Mouse (Mus musculus): Measurements from ENCODE around the gene Gpam. TPM values are rescaled to one million over a fixed set of nuclear protein-coding genes. Genes with fewer than 3 reads are reported as not detected.

Gpam gene
- polyA plus RNA-seq, 1 experiment from 2014 or later: 12.8 TPM

DNA sequence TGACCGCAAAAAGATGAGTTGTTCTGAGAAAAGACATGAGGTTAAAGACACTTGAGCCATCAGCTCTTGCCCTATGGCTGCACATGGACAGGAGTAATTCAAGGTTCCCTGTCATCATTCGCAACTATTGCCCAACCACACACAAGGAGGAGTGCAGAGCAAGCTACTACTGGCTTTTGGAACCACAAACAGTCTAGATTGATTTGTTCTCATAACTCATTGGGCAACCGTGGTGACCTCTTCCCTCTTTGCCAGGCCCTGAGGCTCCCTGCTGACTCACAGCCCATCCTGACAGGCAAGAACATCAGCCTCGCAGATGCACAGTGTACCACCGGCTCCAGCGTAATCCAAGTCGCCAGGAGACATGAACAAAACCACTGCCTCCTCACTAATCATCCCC lies 12.3 kb upstream of the Gpam start:
- H3K4me2 ChIP-seq: no peak overlapping the region
- H3K9me3 ChIP-seq (replicated peaks): no peaks in the 10 kb centered on the region
- ATAC-seq (ENCODE audit: insufficient number of reproducible peaks, low FRiP score): no peak
- H3K27ac ChIP-seq (ENCODE audit: poor library complexity, severe bottlenecking): no peak overlapping the region
- no peak overlapping the region for H3K4me3 ChIP-seq
- no peak overlapping the region for H3K9ac ChIP-seq
- peaks cover 6% of the 10 kb centered on the region for H3K4me1 ChIP-seq (replicated peaks)
- no peaks in the 10 kb centered on the region for H3K36me3 ChIP-seq
- 76% methylated on average over 7 of the region's 7 CpGs for WGBS
- H3K27me3 ChIP-seq (replicated peaks): 0 out of 2 replicates have a peak, but pooled peaks cover 3% of the 10 kb centered on the region

DNA sequence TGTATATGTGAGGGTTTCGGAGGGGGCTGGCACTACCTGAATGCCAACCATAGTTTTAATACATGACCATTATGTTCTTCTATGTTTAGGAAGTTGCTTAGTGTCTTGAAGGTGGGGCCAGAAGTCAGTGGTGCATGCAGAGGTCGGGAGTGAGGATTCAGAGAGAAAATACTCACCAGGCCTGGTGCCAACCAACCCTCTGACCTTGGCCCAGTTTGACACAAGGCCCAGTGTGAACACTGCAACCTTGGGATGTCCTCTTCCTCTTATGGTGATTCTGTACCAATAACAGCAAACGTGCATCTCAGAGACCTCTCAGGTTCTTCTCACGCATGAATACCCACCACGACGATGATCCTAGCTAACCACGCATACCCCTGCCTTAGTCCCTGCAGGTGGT lies 11.5 kb upstream of the Gpam start:
- no peak for ATAC-seq (ENCODE audit: insufficient number of reproducible peaks, low FRiP score)
- 0 out of 2 replicates have a peak, but pooled peaks cover 3% of the 10 kb centered on the region for H3K27me3 ChIP-seq (replicated peaks)
- H3K36me3 ChIP-seq: no peaks in the 10 kb centered on the region
- H3K27ac ChIP-seq (ENCODE audit: poor library complexity, severe bottlenecking): no peak overlapping the region
- WGBS: 77% methylated on average over 7 of the region's 7 CpGs
- no peak overlapping the region for H3K4me2 ChIP-seq
- H3K9ac ChIP-seq: no peak overlapping the region
- peaks cover 6% of the 10 kb centered on the region for H3K4me1 ChIP-seq (replicated peaks)
- H3K4me3 ChIP-seq: no peak overlapping the region
- H3K9me3 ChIP-seq (replicated peaks): no peaks in the 10 kb centered on the region

DNA sequence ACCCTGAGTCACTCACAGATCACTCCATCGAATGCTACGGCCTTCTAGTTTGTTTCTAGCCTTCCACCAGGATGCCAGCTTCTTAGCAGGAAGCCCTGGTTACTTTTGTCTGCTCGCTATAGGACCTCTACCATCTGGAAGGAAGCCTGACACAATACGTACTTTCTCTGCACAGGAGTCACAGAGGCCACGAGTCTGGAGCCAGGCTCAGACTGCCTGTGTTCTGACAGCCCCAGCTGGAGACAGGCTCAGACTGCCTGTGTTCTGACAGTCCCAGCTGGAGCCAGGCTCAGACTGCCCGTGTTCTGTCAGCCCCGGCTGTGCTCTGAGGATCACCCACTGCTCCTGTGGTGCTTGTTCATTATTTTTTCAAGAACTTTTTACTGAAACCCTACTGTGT lies 10.8 kb upstream of the Gpam start:
- ATAC-seq (ENCODE audit: insufficient number of reproducible peaks, low FRiP score): no peak
- WGBS: 41% methylated on average over 7 of the region's 7 CpGs
- Histone ChIP-seq H3K27ac (ENCODE audit: poor library complexity, severe bottlenecking) (no peak overlapping the region), H3K27me3 (replicated peaks) (0 out of 2 replicates have a peak, but pooled peaks cover 3% of the 10 kb centered on the region), H3K4me1 (replicated peaks) (peaks cover 6% of the 10 kb centered on the region), H3K4me3 (no peak overlapping the region), H3K36me3 (no peaks in the 10 kb centered on the region), H3K9ac (no peak overlapping the region), H3K4me2 (no peak overlapping the region), H3K9me3 (replicated peaks) (no peaks in the 10 kb centered on the region)

- no peak overlapping the region for H3K9ac ChIP-seq
- WGBS: 43% methylated on average over 4 of the region's 4 CpGs
Observed at GRCm38 (mm10) chr19:55136693-55137427, 9.8 kb upstream of the Gpam start.

DNA sequence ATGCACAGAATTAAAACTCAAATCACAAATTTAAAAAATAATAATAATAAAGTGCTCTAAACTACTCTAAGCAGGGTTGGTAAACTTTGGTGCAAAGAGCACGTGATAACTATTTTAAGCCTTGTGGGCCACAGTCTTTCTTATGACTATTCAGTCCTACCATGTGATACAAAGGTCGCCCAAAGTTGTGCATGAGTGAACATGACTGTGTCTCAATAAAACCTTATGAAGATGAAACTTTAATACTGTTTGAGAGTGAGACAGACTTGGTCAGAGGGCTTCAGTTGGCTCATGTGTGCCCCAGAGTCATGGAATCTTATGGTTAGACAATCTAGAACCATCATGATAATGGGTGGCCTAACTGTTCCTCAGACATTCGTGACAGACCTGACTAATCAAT lies 8.9 kb upstream of the Gpam start:
- no peak overlapping the region for H3K4me2 ChIP-seq
- no peak overlapping the region for H3K27ac ChIP-seq (ENCODE audit: poor library complexity, severe bottlenecking)
- WGBS: 83% methylated on average over 3 of the region's 3 CpGs
- H3K4me1 ChIP-seq (replicated peaks): peaks cover 6% of the 10 kb centered on the region
- H3K9ac ChIP-seq: no peak overlapping the region
- ATAC-seq (ENCODE audit: insufficient number of reproducible peaks, low FRiP score): no peak
- H3K36me3 ChIP-seq: no peaks in the 10 kb centered on the region
- H3K27me3 ChIP-seq (replicated peaks): 0 out of 2 replicates have a peak, but pooled peaks cover 3% of the 10 kb centered on the region
- H3K9me3 ChIP-seq (replicated peaks): no peaks in the 10 kb centered on the region
- no peak overlapping the region for H3K4me3 ChIP-seq

More at GRCm38 (mm10) chr19:55136693-55137427, 9.8 kb upstream of the Gpam start:
- Histone ChIP-seq H3K4me3 (no peak overlapping the region), H3K9me3 (replicated peaks) (no peaks in the 10 kb centered on the region), H3K27ac (ENCODE audit: poor library complexity, severe bottlenecking) (no peak overlapping the region), H3K36me3 (no peaks in the 10 kb centered on the region), H3K4me1 (replicated peaks) (peaks cover 6% of the 10 kb centered on the region), H3K4me2 (no peak overlapping the region), H3K27me3 (replicated peaks) (0 out of 2 replicates have a peak, but pooled peaks cover 3% of the 10 kb centered on the region)
- no peak for ATAC-seq (ENCODE audit: insufficient number of reproducible peaks, low FRiP score)

GRCm38 (mm10) chr19:55134521-55134920 lies 7.5 kb upstream of the Gpam start:
- H3K27ac ChIP-seq (ENCODE audit: poor library complexity, severe bottlenecking): no peak overlapping the region
- no peaks in the 10 kb centered on the region for H3K36me3 ChIP-seq
- H3K27me3 ChIP-seq (replicated peaks): 0 out of 2 replicates have a peak, but pooled peaks cover 3% of the 10 kb centered on the region
- no peak overlapping the region for H3K4me2 ChIP-seq
- WGBS: 85% methylated on average over 9 of the region's 9 CpGs
- H3K9me3 ChIP-seq (replicated peaks): no peaks in the 10 kb centered on the region
- H3K4me3 ChIP-seq: no peak overlapping the region
- no peak overlapping the region for H3K9ac ChIP-seq
- ATAC-seq (ENCODE audit: insufficient number of reproducible peaks, low FRiP score): no peak
- H3K4me1 ChIP-seq (replicated peaks): peaks cover 6% of the 10 kb centered on the region

DNA sequence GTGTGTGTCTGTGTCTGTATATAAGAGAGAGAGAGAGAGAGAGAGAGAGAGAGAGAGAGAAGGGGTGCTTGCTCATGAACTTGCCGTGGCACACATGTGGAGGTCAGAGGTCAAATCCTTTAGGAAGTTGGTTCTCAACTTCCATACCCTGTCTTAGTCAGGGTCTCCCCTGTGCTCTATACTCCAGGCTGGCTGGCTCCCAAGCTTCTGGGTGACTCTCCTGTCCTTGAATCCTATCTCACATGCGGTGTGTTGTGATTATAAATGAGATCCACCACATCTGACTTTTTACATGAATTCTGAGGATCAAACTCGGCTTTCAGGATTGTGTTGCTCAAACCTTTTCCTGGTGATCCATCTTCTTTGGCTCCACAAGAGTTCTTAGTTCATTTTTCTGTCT lies 5.4 kb upstream of the Gpam start:
- WGBS: 74% methylated on average over 3 of the region's 3 CpGs
- H3K27ac ChIP-seq (ENCODE audit: poor library complexity, severe bottlenecking): no peak overlapping the region

GRCm38 (mm10) chr19:55131747-55132146 lies 4.7 kb upstream of the Gpam start:
- no peak overlapping the region for H3K4me3 ChIP-seq
- 0 out of 2 replicates have a peak, but pooled peaks cover 3% of the 10 kb centered on the region for H3K27me3 ChIP-seq (replicated peaks)
- no peak for ATAC-seq (ENCODE audit: insufficient number of reproducible peaks, low FRiP score)
- H3K9ac ChIP-seq: no peak overlapping the region
- H3K27ac ChIP-seq (ENCODE audit: poor library complexity, severe bottlenecking): no peak overlapping the region
- WGBS: 57% methylated on average over 1 of the region's 1 CpGs
- H3K4me1 ChIP-seq (replicated peaks): peaks cover 5% of the 10 kb centered on the region
- no peak overlapping the region for H3K4me2 ChIP-seq
- no peaks in the 10 kb centered on the region for H3K36me3 ChIP-seq
- H3K9me3 ChIP-seq (replicated peaks): no peaks in the 10 kb centered on the region

More for the DNA sequence above, 5.4 kb upstream of the Gpam start:
- Histone ChIP-seq H3K9ac (no peak overlapping the region), H3K9me3 (replicated peaks) (no peaks in the 10 kb centered on the region), H3K4me1 (replicated peaks) (peaks cover 6% of the 10 kb centered on the region), H3K4me3 (no peak overlapping the region), H3K36me3 (no peaks in the 10 kb centered on the region), H3K27me3 (replicated peaks) (0 out of 2 replicates have a peak, but pooled peaks cover 3% of the 10 kb centered on the region), H3K4me2 (no peak overlapping the region)
- no peak for ATAC-seq (ENCODE audit: insufficient number of reproducible peaks, low FRiP score)

GRCm38 (mm10) chr19:55128469-55128868 lies 1.4 kb upstream of the Gpam start:
- no peaks in the 10 kb centered on the region for H3K36me3 ChIP-seq
- 0 out of 2 replicates have a peak, but pooled peaks cover 3% of the 10 kb centered on the region for H3K4me1 ChIP-seq (replicated peaks)
- H3K9me3 ChIP-seq (replicated peaks): no peaks in the 10 kb centered on the region
- no peak for ATAC-seq (ENCODE audit: insufficient number of reproducible peaks, low FRiP score)
- WGBS: 86% methylated on average over 1 of the region's 1 CpGs
- H3K4me2 ChIP-seq: no peak overlapping the region
- no peaks in the 10 kb centered on the region for H3K27me3 ChIP-seq (replicated peaks)
- no peak overlapping the region for H3K27ac ChIP-seq (ENCODE audit: poor library complexity, severe bottlenecking)
- no peak overlapping the region for H3K4me3 ChIP-seq
- H3K9ac ChIP-seq: no peak overlapping the region

- no peak overlapping the region for H3K9ac ChIP-seq
- no peak overlapping the region for H3K4me3 ChIP-seq
- H3K9me3 ChIP-seq (replicated peaks): no peaks in the 10 kb centered on the region
- WGBS: 75% methylated on average over 3 of the region's 3 CpGs
- no peak overlapping the region for H3K4me2 ChIP-seq
- peaks cover 23% of the 10 kb centered on the region for H3K4me1 ChIP-seq (replicated peaks)
- no peak for ATAC-seq (ENCODE audit: insufficient number of reproducible peaks, low FRiP score)
- no peak overlapping the region for H3K27ac ChIP-seq (ENCODE audit: poor library complexity, severe bottlenecking)
- no peaks in the 10 kb centered on the region for H3K36me3 ChIP-seq
- no peaks in the 10 kb centered on the region for H3K27me3 ChIP-seq (replicated peaks)
Observed at GRCm38 (mm10) chr19:55125456-55125855, 1.6 kb downstream of the Gpam start.

- no peak overlapping the region for H3K4me2 ChIP-seq
- no peaks in the 10 kb centered on the region for H3K27me3 ChIP-seq (replicated peaks)
- no peak for ATAC-seq (ENCODE audit: insufficient number of reproducible peaks, low FRiP score)
- H3K4me3 ChIP-seq: no peak overlapping the region
- H3K9ac ChIP-seq: no peak overlapping the region
- 59% methylated on average over 11 of the region's 11 CpGs for WGBS
- H3K9me3 ChIP-seq (replicated peaks): no peaks in the 10 kb centered on the region
- peaks cover 36% of the 10 kb centered on the region for H3K4me1 ChIP-seq (replicated peaks)
- no peaks in the 10 kb centered on the region for H3K36me3 ChIP-seq
- no peak overlapping the region for H3K27ac ChIP-seq (ENCODE audit: poor library complexity, severe bottlenecking)
Observed at GRCm38 (mm10) chr19:55123001-55123536, 4.0 kb downstream of the Gpam start.

Data from heart, embryonic 12.5 days (tissue).